Mouse (Mus musculus) urinary bladder, postnatal 14 days (tissue): Measurements from ENCODE around the gene Zyg11a.
"Not testable (repeated sequence)": the region's sequence is repeated elsewhere in the genome, so short reads cannot be mapped to it uniquely, and the experiment has no call there.

Experiments used
- DNase-seq: peaks from one replicate; pipeline ENCODE4 v3.0.0; 2021; ENCODE audit warnings: low spot score

The Zyg11a gene

DNA sequence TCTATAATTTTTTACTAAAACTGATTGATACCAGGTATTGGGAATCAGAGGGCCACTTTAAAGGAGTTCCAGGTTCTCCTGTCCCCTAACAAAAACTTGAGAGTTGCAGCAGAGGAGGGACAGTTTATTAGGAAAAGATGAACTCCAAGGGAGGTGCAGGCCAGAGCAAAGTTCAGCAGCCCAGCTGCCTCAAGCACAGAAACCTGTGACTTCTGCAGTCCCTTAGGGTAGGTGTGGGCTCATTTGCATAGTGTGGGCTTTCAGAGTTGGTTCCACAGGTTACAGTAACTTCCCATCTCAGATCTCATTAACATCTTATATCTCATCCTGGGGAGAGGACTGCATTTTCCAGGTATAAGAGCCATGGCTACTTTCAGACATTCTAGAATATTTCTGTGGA, 74.1 kb downstream of the Zyg11a start:
- no peak for DNase-seq

DNA sequence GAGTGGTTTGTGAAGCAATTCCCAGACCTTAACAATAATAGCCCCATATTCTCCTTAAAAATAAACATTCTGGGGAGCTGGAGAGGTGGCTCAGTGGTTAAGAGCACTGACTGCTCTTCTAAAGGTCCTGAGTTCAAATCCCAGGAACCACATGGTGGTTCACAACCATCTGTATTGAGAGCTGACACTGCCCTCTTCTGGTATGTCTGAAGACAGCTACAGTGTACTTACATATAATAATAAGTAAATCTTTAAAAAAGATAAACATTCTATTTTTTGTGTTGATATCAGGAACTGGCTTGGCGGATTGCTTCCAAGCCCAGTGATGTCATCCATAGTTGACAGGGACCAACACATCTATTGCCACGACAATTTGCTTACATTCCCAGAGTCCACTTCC, 74.7 kb downstream of the Zyg11a start:
- not testable (repeated sequence) for DNase-seq

DNA sequence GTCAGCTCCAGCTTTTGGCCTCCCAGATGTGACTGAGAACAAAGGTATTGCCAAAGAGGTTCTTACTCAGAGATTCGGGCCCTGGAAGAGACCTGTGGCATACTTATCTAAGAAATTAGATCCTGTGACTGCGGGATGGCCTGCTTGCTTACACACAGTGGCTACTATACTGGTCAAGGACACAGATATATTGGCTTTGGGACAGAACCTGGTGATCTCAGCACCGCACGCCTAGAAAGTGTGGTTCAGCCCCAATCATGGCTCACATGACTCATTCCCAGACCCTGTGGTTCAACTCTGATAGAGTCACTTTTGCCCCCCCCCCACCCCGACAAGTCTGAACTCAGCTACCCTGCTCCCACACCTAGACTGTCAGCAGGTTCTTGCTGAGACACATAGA, 80.9 kb downstream of the Zyg11a start:
- DNase-seq: no peak
